Mouse (Mus musculus): ENCODE measurements around the gene Kcnmb3.

The Kcnmb3 gene

GRCm38 (mm10) chr3:32495088-32495770, 3.2 kb upstream of the Kcnmb3 start:
- DNase-seq (ENCODE audit: low read depth, low spot score), result no peak

GRCm38 (mm10) chr3:32494387-32495087, 2.5 kb upstream of the Kcnmb3 start:
- DNase-seq (ENCODE audit: low read depth, low spot score), result peak; percentile 59

- DNase-seq (ENCODE audit: low read depth, low spot score), result no peak
Observed at GRCm38 (mm10) chr3:32490928-32491315, 1.1 kb downstream of the Kcnmb3 start.

GRCm38 (mm10) chr3:32490076-32490927, 1.7 kb downstream of the Kcnmb3 start:
- peak; percentile 23 for DNase-seq (ENCODE audit: low read depth, low spot score)

GRCm38 (mm10) chr3:32488172-32488571, 3.9 kb downstream of the Kcnmb3 start:
- DNase-seq (ENCODE audit: low read depth, low spot score), result no peak

GRCm38 (mm10) chr3:32486543-32486942, 5.5 kb downstream of the Kcnmb3 start:
- DNase-seq (ENCODE audit: low read depth, low spot score), result no peak

- no peak for DNase-seq (ENCODE audit: low read depth, low spot score)
Observed at GRCm38 (mm10) chr3:32483035-32483434, 9.0 kb downstream of the Kcnmb3 start.

GRCm38 (mm10) chr3:32479961-32480360, 12.1 kb downstream of the Kcnmb3 start:
- no peak for DNase-seq (ENCODE audit: low read depth, low spot score)

- no peak for DNase-seq (ENCODE audit: low read depth, low spot score)
Observed at GRCm38 (mm10) chr3:32473184-32473583, 18.8 kb downstream of the Kcnmb3 start.

- no peak for DNase-seq (ENCODE audit: low read depth, low spot score)
Observed at GRCm38 (mm10) chr3:32472191-32472900, 19.7 kb downstream of the Kcnmb3 start.

GRCm38 (mm10) chr3:32471098-32471497, 20.9 kb downstream of the Kcnmb3 start:
- no peak for DNase-seq (ENCODE audit: low read depth, low spot score)

GRCm38 (mm10) chr3:32470449-32470848, 21.6 kb downstream of the Kcnmb3 start:
- no peak for DNase-seq (ENCODE audit: low read depth, low spot score)

- no peak for DNase-seq (ENCODE audit: low read depth, low spot score)
Observed at GRCm38 (mm10) chr3:32468411-32468810, 23.6 kb downstream of the Kcnmb3 start.

GRCm38 (mm10) chr3:32467321-32467720, 24.7 kb downstream of the Kcnmb3 start:
- DNase-seq (ENCODE audit: low read depth, low spot score), result no peak

- peak; percentile 85 for DNase-seq (ENCODE audit: low read depth, low spot score)
Observed at GRCm38 (mm10) chr3:32459777-32460176, 32.3 kb downstream of the Kcnmb3 start.

GRCm38 (mm10) chr3:32454329-32455021, 37.6 kb downstream of the Kcnmb3 start:
- no peak for DNase-seq (ENCODE audit: low read depth, low spot score)

- no peak for DNase-seq (ENCODE audit: low read depth, low spot score)
Observed at GRCm38 (mm10) chr3:32441710-32442109, 50.3 kb downstream of the Kcnmb3 start.

GRCm38 (mm10) chr3:32438716-32439115, 53.3 kb downstream of the Kcnmb3 start:
- no peak for DNase-seq (ENCODE audit: low read depth, low spot score)

GRCm38 (mm10) chr3:32437820-32438219, 54.2 kb downstream of the Kcnmb3 start:
- no peak for DNase-seq (ENCODE audit: low read depth, low spot score)

GRCm38 (mm10) chr3:32437297-32437696, 54.7 kb downstream of the Kcnmb3 start:
- no peak for DNase-seq (ENCODE audit: low read depth, low spot score)

- no peak for DNase-seq (ENCODE audit: low read depth, low spot score)
Observed at GRCm38 (mm10) chr3:32436101-32436500, 55.9 kb downstream of the Kcnmb3 start.

All from ZHBTc4 (cell line).